Mouse (Mus musculus) heart, adult 2 months (tissue): ENCODE measurements at regions not wholly inside any gene's neighbourhood (a gene's known extent, or its start where the extent isn't known, plus 50 kb on each side); places are given as distances from the start of the nearest gene placed in this dataset.

Experiments used
- CTCF ChIP-seq: fragments of 200-600 bp; IDR thresholded peaks from 2 replicates; pipeline ENCODE4 v1.8.1; 2022; ENCODE audit warnings: antibody characterized with exemption, mild to moderate bottlenecking, moderate library complexity
- EP300 ChIP-seq: fragments of 200-500 bp; IDR thresholded peaks from 2 replicates; pipeline ENCODE4 v1.6.1; 2011; ENCODE audit warnings: low read depth, low read length, control low read depth; ENCODE audit not compliant: insufficient read depth
- POLR2A ChIP-seq: fragments of 200-500 bp; IDR thresholded peaks from 2 replicates; pipeline ENCODE4 v1.6.1; 2011; ENCODE audit warnings: mild to moderate bottlenecking, low read depth, low read length, control low read depth; ENCODE audit not compliant: insufficient read depth

GRCm38 (mm10) chr9:101329032-101329824, 77.6 kb upstream of the Ppp2r3a start:
- no peak for TF ChIP-seq POLR2A
- no peak for TF ChIP-seq CTCF
- TF ChIP-seq EP300: no peak
